Mouse (Mus musculus) hindbrain, embryonic 15.5 days (tissue): ENCODE measurements at regions not wholly inside any gene's neighbourhood (a gene's known extent, or its start where the extent isn't known, plus 50 kb on each side); places are given as distances from the start of the nearest gene placed in this dataset.

ENCODE experiments used
- ATAC-seq: fragments of 200-750 bp; cut with Nextera tagmentation; 2 replicates; pipeline ENCODE4 v1.8.0; 2017; ENCODE audit warnings: low read depth, moderate number of reproducible peaks, moderate TSS enrichment; ENCODE audit not compliant: low FRiP score
- H3K27ac ChIP-seq: fragments of 300-500 bp; sonication (generic); replicated peaks from 2 replicates; pipeline ENCODE4 v1.5.1; 2015; ENCODE audit warnings: mild to moderate bottlenecking, inconsistent platforms
- H3K27me3 ChIP-seq: fragments of 300-500 bp; sonication (generic); 2 replicates; pipeline ENCODE4 v1.6.1; 2015; ENCODE audit warnings: control low read depth, inconsistent platforms
- H3K36me3 ChIP-seq: fragments of 300-500 bp; sonication (generic); 2 replicates; pipeline ENCODE4 v1.6.1; 2015; ENCODE audit warnings: control low read depth, inconsistent platforms
- H3K4me1 ChIP-seq: fragments of 300-500 bp; sonication (generic); replicated peaks from 2 replicates; pipeline ENCODE4 v1.6.1; 2015; ENCODE audit warnings: control low read depth, inconsistent platforms
- H3K4me2 ChIP-seq: fragments of 300-500 bp; sonication (generic); 2 replicates; pipeline ENCODE4 v1.6.1; 2015; ENCODE audit warnings: moderate library complexity, mild to moderate bottlenecking, inconsistent platforms
- H3K4me3 ChIP-seq: fragments of 300-500 bp; sonication (generic); 2 replicates; pipeline ENCODE4 v1.5.1; 2015; ENCODE audit warnings: mild to moderate bottlenecking, inconsistent platforms
- H3K9ac ChIP-seq: fragments of 300-500 bp; sonication (generic); 2 replicates; pipeline ENCODE4 v1.6.1; 2015; ENCODE audit warnings: inconsistent platforms
- H3K9me3 ChIP-seq: fragments of 300-500 bp; sonication (generic); 2 replicates; pipeline ENCODE4 v1.6.1; 2016; ENCODE audit warnings: control low read depth, inconsistent platforms
- WGBS: fragments of 180-500 bp; shearing (Covaris S2); methylation state at CpG from one replicate; pipeline ENCODE4 v1.1.7; 2015; 5-methylcytosine and 5-hydroxymethylcytosine counted together

GRCm38 (mm10) chr2:77358176-77358575 lies 77.8 kb upstream of the Sestd1 start:
- Histone ChIP-seq H3K4me3 (no peak overlapping the region), H3K36me3 (no peaks in the 10 kb centered on the region), H3K9me3 (no peaks in the 10 kb centered on the region), H3K4me2 (no peak overlapping the region), H3K4me1 (no peaks in the 10 kb centered on the region), H3K27ac (no peak overlapping the region), H3K27me3 (no peaks in the 10 kb centered on the region), H3K9ac (no peak overlapping the region)
- no peak for ATAC-seq
- WGBS, result 84% methylated on average over 6 of the region's 6 CpGs

- Histone ChIP-seq H3K36me3 (no peaks in the 10 kb centered on the region), H3K27me3 (no peaks in the 10 kb centered on the region), H3K9ac (no peak overlapping the region), H3K4me2 (no peak overlapping the region), H3K4me1 (no peaks in the 10 kb centered on the region), H3K4me3 (no peak overlapping the region), H3K27ac (no peak overlapping the region), H3K9me3 (no peaks in the 10 kb centered on the region)
- ATAC-seq, result no peak
- WGBS, result 57% methylated on average over 10 of the region's 10 CpGs
Measured at GRCm38 (mm10) chr2:77356798-77357197, 76.4 kb upstream of the Sestd1 start.

- H3K36me3 ChIP-seq, result no peaks in the 10 kb centered on the region
- ATAC-seq, result no peak
- no peak overlapping the region for H3K4me3 ChIP-seq
- no peaks in the 10 kb centered on the region for H3K27me3 ChIP-seq
- no peak overlapping the region for H3K4me2 ChIP-seq
- no peak overlapping the region for H3K27ac ChIP-seq
- H3K9me3 ChIP-seq, result no peaks in the 10 kb centered on the region
- no peaks in the 10 kb centered on the region for H3K4me1 ChIP-seq
- 84% methylated on average over 8 of the region's 8 CpGs for WGBS
- no peak overlapping the region for H3K9ac ChIP-seq
Measured at GRCm38 (mm10) chr2:77351987-77352628, 71.7 kb upstream of the Sestd1 start.

GRCm38 (mm10) chr2:77347027-77347426 lies 66.6 kb upstream of the Sestd1 start:
- H3K9ac ChIP-seq, result no peak overlapping the region
- H3K36me3 ChIP-seq, result no peaks in the 10 kb centered on the region
- H3K4me2 ChIP-seq, result no peak overlapping the region
- no peaks in the 10 kb centered on the region for H3K4me1 ChIP-seq
- 94% methylated on average over 5 of the region's 5 CpGs for WGBS
- no peaks in the 10 kb centered on the region for H3K9me3 ChIP-seq
- no peak overlapping the region for H3K27ac ChIP-seq
- no peak for ATAC-seq
- no peak overlapping the region for H3K4me3 ChIP-seq
- H3K27me3 ChIP-seq, result no peaks in the 10 kb centered on the region

GRCm38 (mm10) chr2:77343736-77344440 lies 63.5 kb upstream of the Sestd1 start:
- Histone ChIP-seq H3K4me2 (no peak overlapping the region), H3K9me3 (no peaks in the 10 kb centered on the region), H3K27ac (no peak overlapping the region), H3K4me1 (no peaks in the 10 kb centered on the region), H3K9ac (no peak overlapping the region), H3K4me3 (no peak overlapping the region), H3K27me3 (no peaks in the 10 kb centered on the region), H3K36me3 (no peaks in the 10 kb centered on the region)
- 92% methylated on average over 16 of the region's 16 CpGs for WGBS
- no peak for ATAC-seq

- Histone ChIP-seq H3K27me3 (no peaks in the 10 kb centered on the region), H3K4me1 (no peaks in the 10 kb centered on the region), H3K9ac (no peak overlapping the region), H3K9me3 (no peaks in the 10 kb centered on the region), H3K4me3 (no peak overlapping the region), H3K27ac (no peak overlapping the region), H3K4me2 (no peak overlapping the region), H3K36me3 (no peaks in the 10 kb centered on the region)
- 47% methylated on average over 2 of the region's 2 CpGs for WGBS
- ATAC-seq, result 0 out of 2 replicates have a peak, but pooled peaks have one; percentile 27
Measured at GRCm38 (mm10) chr2:77342416-77342815, 62.0 kb upstream of the Sestd1 start.

- H3K36me3 ChIP-seq, result no peaks in the 10 kb centered on the region
- no peak overlapping the region for H3K9ac ChIP-seq
- no peak; the same call in 1 of the 2 replicates for ATAC-seq
- WGBS, result 47% methylated on average over 12 of the region's 12 CpGs
- no peaks in the 10 kb centered on the region for H3K9me3 ChIP-seq
- H3K4me2 ChIP-seq, result no peak overlapping the region
- H3K4me3 ChIP-seq, result no peak overlapping the region
- H3K27me3 ChIP-seq, result no peaks in the 10 kb centered on the region
- no peak overlapping the region for H3K27ac ChIP-seq
- no peaks in the 10 kb centered on the region for H3K4me1 ChIP-seq
Measured at GRCm38 (mm10) chr2:77341575-77342332, 61.4 kb upstream of the Sestd1 start.

- H3K4me3 ChIP-seq, result no peak overlapping the region
- H3K27me3 ChIP-seq, result no peaks in the 10 kb centered on the region
- H3K4me2 ChIP-seq, result no peak overlapping the region
- no peaks in the 10 kb centered on the region for H3K9me3 ChIP-seq
- H3K36me3 ChIP-seq, result no peaks in the 10 kb centered on the region
- ATAC-seq, result no peak
- 82% methylated on average over 6 of the region's 6 CpGs for WGBS
- no peak overlapping the region for H3K9ac ChIP-seq
- no peaks in the 10 kb centered on the region for H3K4me1 ChIP-seq
- no peak overlapping the region for H3K27ac ChIP-seq
Measured at GRCm38 (mm10) chr2:77340076-77340475, 59.7 kb upstream of the Sestd1 start.

GRCm38 (mm10) chr2:77337786-77338406 lies 57.5 kb upstream of the Sestd1 start:
- H3K27me3 ChIP-seq, result no peaks in the 10 kb centered on the region
- no peak overlapping the region for H3K4me3 ChIP-seq
- H3K9ac ChIP-seq, result no peak overlapping the region
- no peak overlapping the region for H3K27ac ChIP-seq
- 71% methylated on average over 3 of the region's 3 CpGs for WGBS
- H3K4me2 ChIP-seq, result no peak overlapping the region
- H3K9me3 ChIP-seq, result no peaks in the 10 kb centered on the region
- no peak for ATAC-seq
- 0 out of 2 replicates have a peak, but pooled peaks cover 7% of the 10 kb centered on the region for H3K4me1 ChIP-seq
- H3K36me3 ChIP-seq, result no peaks in the 10 kb centered on the region

- H3K9ac ChIP-seq, result no peak overlapping the region
- H3K36me3 ChIP-seq, result no peaks in the 10 kb centered on the region
- ATAC-seq, result no peak
- H3K9me3 ChIP-seq, result no peaks in the 10 kb centered on the region
- H3K4me2 ChIP-seq, result no peak overlapping the region
- H3K27me3 ChIP-seq, result no peaks in the 10 kb centered on the region
- no peak overlapping the region for H3K4me3 ChIP-seq
- H3K4me1 ChIP-seq, result 0 out of 2 replicates have a peak, but pooled peaks cover 7% of the 10 kb centered on the region
- 88% methylated on average over 3 of the region's 3 CpGs for WGBS
- no peak overlapping the region for H3K27ac ChIP-seq
Measured at GRCm38 (mm10) chr2:77337318-77337717, 56.9 kb upstream of the Sestd1 start.

GRCm38 (mm10) chr2:77336810-77337209 lies 56.4 kb upstream of the Sestd1 start:
- 87% methylated on average over 3 of the region's 3 CpGs for WGBS
- Histone ChIP-seq H3K4me1 (0 out of 2 replicates have a peak, but pooled peaks cover 7% of the 10 kb centered on the region), H3K27me3 (no peaks in the 10 kb centered on the region), H3K9ac (no peak overlapping the region), H3K27ac (no peak overlapping the region), H3K4me2 (no peak overlapping the region), H3K36me3 (no peaks in the 10 kb centered on the region), H3K4me3 (no peak overlapping the region), H3K9me3 (no peaks in the 10 kb centered on the region)
- ATAC-seq, result no peak

- Histone ChIP-seq H3K9ac (no peak overlapping the region), H3K4me3 (no peak overlapping the region), H3K4me2 (no peak overlapping the region), H3K27ac (no peak overlapping the region), H3K4me1 (0 out of 2 replicates have a peak, but pooled peaks cover 7% of the 10 kb centered on the region), H3K36me3 (no peaks in the 10 kb centered on the region), H3K9me3 (no peaks in the 10 kb centered on the region), H3K27me3 (no peaks in the 10 kb centered on the region)
- WGBS, result 76% methylated on average over 9 of the region's 9 CpGs
- no peak for ATAC-seq
Measured at GRCm38 (mm10) chr2:77334706-77335105, 54.3 kb upstream of the Sestd1 start.
